Mouse (Mus musculus): Measurements from ENCODE around the gene Luc7l3. TPM values are rescaled to one million over a fixed set of nuclear protein-coding genes. Genes with fewer than 3 reads are reported as not detected.
A peak's percentile ranks its signal among the peaks of the same experiment; 100 is the strongest.
"Not testable (repeated sequence)": the region's sequence is repeated elsewhere in the genome, so short reads cannot be mapped to it uniquely, and the experiment has no call there.

Luc7l3 gene
- polyA plus RNA-seq, 1 experiment from 2014 or later = 143 TPM

GRCm38 (mm10) chr11:94281199-94282181, 40.3 kb downstream of the Luc7l3 start, which contains the start of gene Gm21885:
TSS of gene Gm21885 (plus strand) at chr11:94281873.
- Histone ChIP-seq H3K4me3 (no peak within 1 kb of the TSS), H3K4me2 (no peak within 1 kb of the TSS), H3K27ac (no peak within 1 kb of the TSS), H3K9ac (no peak within 1 kb of the TSS), H3K4me1 (peaks cover 11% of the 10 kb centered on the region), H3K36me3 (replicated peaks) (peaks cover 21% of the 10 kb centered on the region), H3K27me3 (replicated peaks) (no peaks in the 10 kb centered on the region), H3K9me3 (no peaks in the 10 kb centered on the region)
- WGBS = 84% methylated on average over 11 of the region's 11 CpGs
- ATAC-seq (replicated peaks) = no peak

- peak overlapping the region; percentile 30; the same call in 1 of the 2 replicates for H3K9ac ChIP-seq
- H3K4me2 ChIP-seq = peak overlapping the region; percentile 54
- H3K27me3 ChIP-seq (replicated peaks) = no peaks in the 10 kb centered on the region
- H3K9me3 ChIP-seq = no peaks in the 10 kb centered on the region
- no peaks in the 10 kb centered on the region for H3K36me3 ChIP-seq (replicated peaks)
- ATAC-seq (replicated peaks) = peak; percentile 81
- H3K27ac ChIP-seq = peak overlapping the region; percentile 36; the same call in 1 of the 2 replicates
- WGBS = 5% methylated on average over 20 of the region's 20 CpGs
- peak overlapping the region; percentile 29 for H3K4me3 ChIP-seq
- H3K4me1 ChIP-seq = peaks cover 13% of the 10 kb centered on the region
These were observed 44.9 kb downstream of the Luc7l3 start for GRCm38 (mm10) chr11:94276869-94277337.

DNA sequence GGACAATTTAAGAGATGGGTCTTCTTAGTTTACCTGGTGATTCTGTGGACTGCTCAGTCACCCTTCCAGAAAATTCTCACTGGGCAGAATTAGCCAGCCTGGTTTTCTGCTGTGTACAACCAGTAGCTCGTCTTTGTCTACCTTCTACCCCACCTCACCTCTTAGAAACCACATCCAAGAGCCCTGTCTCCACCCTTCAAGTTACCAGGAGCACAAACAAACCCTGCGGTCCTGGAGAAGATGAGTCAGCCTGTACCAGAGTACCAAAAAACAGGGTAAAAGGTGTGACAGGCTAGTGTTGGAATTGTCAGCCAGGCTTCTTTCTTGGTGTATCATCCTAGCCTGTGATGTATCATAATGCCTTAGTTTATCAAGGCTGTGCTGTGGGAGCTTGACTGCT, 46.1 kb downstream of the Luc7l3 start:
- Histone ChIP-seq H3K4me1 (peaks cover 13% of the 10 kb centered on the region), H3K36me3 (replicated peaks) (no peaks in the 10 kb centered on the region), H3K27ac (no peak overlapping the region), H3K4me2 (no peak overlapping the region), H3K27me3 (replicated peaks) (no peaks in the 10 kb centered on the region), H3K4me3 (no peak overlapping the region), H3K9ac (no peak overlapping the region), H3K9me3 (no peaks in the 10 kb centered on the region)
- no peak for ATAC-seq (replicated peaks)
- 95% methylated on average over 2 of the region's 2 CpGs for WGBS

GRCm38 (mm10) chr11:94275226-94275625, 46.6 kb downstream of the Luc7l3 start:
- 85% methylated on average over 7 of the region's 7 CpGs for WGBS

GRCm38 (mm10) chr11:94274206-94274867, 47.5 kb downstream of the Luc7l3 start:
- Histone ChIP-seq H3K27me3 (replicated peaks) (no peaks in the 10 kb centered on the region), H3K4me1 (peaks cover 9% of the 10 kb centered on the region), H3K27ac (no peak overlapping the region), H3K36me3 (replicated peaks) (no peaks in the 10 kb centered on the region), H3K9me3 (no peaks in the 10 kb centered on the region), H3K4me2 (no peak overlapping the region), H3K9ac (no peak overlapping the region), H3K4me3 (no peak overlapping the region)
- 92% methylated on average over 10 of the region's 10 CpGs for WGBS
- ATAC-seq (replicated peaks) = no peak

More at GRCm38 (mm10) chr11:94275226-94275625, 46.6 kb downstream of the Luc7l3 start:
- ATAC-seq (replicated peaks) = no peak
- Histone ChIP-seq H3K4me3 (no peak overlapping the region), H3K9ac (no peak overlapping the region), H3K4me2 (no peak overlapping the region), H3K4me1 (peaks cover 13% of the 10 kb centered on the region), H3K27ac (no peak overlapping the region), H3K9me3 (no peaks in the 10 kb centered on the region), H3K27me3 (replicated peaks) (no peaks in the 10 kb centered on the region), H3K36me3 (replicated peaks) (no peaks in the 10 kb centered on the region)

GRCm38 (mm10) chr11:94272960-94273927, 48.5 kb downstream of the Luc7l3 start:
- Histone ChIP-seq H3K4me1 (peaks cover 9% of the 10 kb centered on the region), H3K27ac (no peak overlapping the region), H3K9ac (no peak overlapping the region), H3K27me3 (replicated peaks) (no peaks in the 10 kb centered on the region), H3K36me3 (replicated peaks) (no peaks in the 10 kb centered on the region), H3K9me3 (no peaks in the 10 kb centered on the region), H3K4me2 (no peak overlapping the region), H3K4me3 (no peak overlapping the region)
- 90% methylated on average over 21 of the region's 21 CpGs for WGBS
- ATAC-seq (replicated peaks) = no peak

DNA sequence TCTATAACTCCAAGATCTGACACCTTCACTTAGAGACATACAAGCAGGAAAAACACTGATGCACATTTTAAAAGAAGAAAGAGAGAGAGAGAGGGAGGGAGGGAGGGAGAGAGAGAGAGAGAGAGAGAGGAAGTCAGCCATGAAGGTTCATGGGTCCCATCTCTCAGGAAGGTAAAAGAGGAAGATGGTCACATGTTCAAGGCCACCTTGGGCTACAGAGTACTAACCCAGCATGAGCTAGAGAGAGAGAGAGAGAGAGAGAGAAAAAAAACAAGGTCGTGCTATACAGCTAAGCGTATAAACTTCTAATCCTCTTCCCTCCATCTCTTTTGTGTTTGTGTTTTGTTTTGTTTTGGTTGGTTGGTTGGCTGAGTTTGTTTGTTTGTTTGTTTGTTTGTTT, 50.8 kb downstream of the Luc7l3 start:
- H3K4me2 ChIP-seq = no peak overlapping the region
- 82% methylated on average over 2 of the region's 2 CpGs for WGBS
- H3K4me1 ChIP-seq = no peaks in the 10 kb centered on the region
- no peaks in the 10 kb centered on the region for H3K36me3 ChIP-seq (replicated peaks)
- no peak overlapping the region for H3K27ac ChIP-seq
- no peaks in the 10 kb centered on the region for H3K9me3 ChIP-seq
- no peak overlapping the region for H3K9ac ChIP-seq
- no peak overlapping the region for H3K4me3 ChIP-seq
- ATAC-seq (replicated peaks) = no peak
- H3K27me3 ChIP-seq (replicated peaks) = no peaks in the 10 kb centered on the region

GRCm38 (mm10) chr11:94269906-94270305, 51.9 kb downstream of the Luc7l3 start:
- no peak overlapping the region for H3K27ac ChIP-seq
- no peak for ATAC-seq (replicated peaks)
- H3K36me3 ChIP-seq (replicated peaks) = no peaks in the 10 kb centered on the region
- H3K4me2 ChIP-seq = no peak overlapping the region
- peaks cover 7% of the 10 kb centered on the region for H3K4me1 ChIP-seq
- no peaks in the 10 kb centered on the region for H3K27me3 ChIP-seq (replicated peaks)
- H3K9me3 ChIP-seq = no peaks in the 10 kb centered on the region
- H3K9ac ChIP-seq = no peak overlapping the region
- WGBS = 92% methylated on average over 7 of the region's 7 CpGs
- no peak overlapping the region for H3K4me3 ChIP-seq

- Histone ChIP-seq H3K9me3 (no peaks in the 10 kb centered on the region), H3K4me3 (no peak overlapping the region), H3K36me3 (replicated peaks) (no peaks in the 10 kb centered on the region), H3K9ac (no peak overlapping the region), H3K4me2 (no peak overlapping the region), H3K4me1 (peaks cover 7% of the 10 kb centered on the region), H3K27ac (no peak overlapping the region), H3K27me3 (replicated peaks) (no peaks in the 10 kb centered on the region)
- ATAC-seq (replicated peaks) = no peak
These were observed 53.0 kb downstream of the Luc7l3 start for GRCm38 (mm10) chr11:94268761-94269160.

DNA sequence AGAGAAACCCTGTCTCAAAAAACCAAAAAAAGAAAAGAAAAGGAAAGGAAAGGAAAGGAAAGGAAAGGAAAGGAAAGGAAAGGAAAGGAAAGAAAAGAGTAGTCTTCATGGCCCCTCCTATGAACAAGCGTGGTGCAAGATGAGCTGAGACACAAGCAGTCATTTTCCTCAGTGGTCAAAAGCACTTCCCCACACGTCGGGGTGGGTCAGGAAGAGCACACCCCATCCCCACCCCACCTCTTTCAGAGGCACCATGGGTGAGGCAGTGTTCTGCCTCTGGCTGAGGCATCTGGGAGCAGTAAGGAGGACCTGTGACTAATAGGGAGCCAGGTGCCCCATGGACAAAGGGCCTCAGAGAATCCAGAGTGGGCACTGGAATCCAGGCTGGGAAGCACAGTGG, 55.6 kb downstream of the Luc7l3 start:
- not testable (repeated sequence) for H3K4me3 ChIP-seq; H3K4me2 ChIP-seq; H3K4me1 ChIP-seq; H3K9me3 ChIP-seq; H3K36me3 ChIP-seq (replicated peaks); H3K27ac ChIP-seq; H3K27me3 ChIP-seq (replicated peaks); H3K9ac ChIP-seq; ATAC-seq (replicated peaks)
- WGBS = 79% methylated on average over 3 of the region's 3 CpGs

GRCm38 (mm10) chr11:94265134-94265785, 56.5 kb downstream of the Luc7l3 start:
- no peaks in the 10 kb centered on the region for H3K27me3 ChIP-seq (replicated peaks)
- WGBS = 1% methylated on average over 18 of the region's 18 CpGs
- ATAC-seq (replicated peaks) = peak; percentile 66
- no peaks in the 10 kb centered on the region for H3K9me3 ChIP-seq
- H3K27ac ChIP-seq = peak overlapping the region; percentile 51
- peak overlapping the region; percentile 61 for H3K4me2 ChIP-seq
- H3K4me3 ChIP-seq = peak overlapping the region; percentile 31
- no peaks in the 10 kb centered on the region for H3K36me3 ChIP-seq (replicated peaks)
- peaks cover 7% of the 10 kb centered on the region for H3K4me1 ChIP-seq
- H3K9ac ChIP-seq = peak overlapping the region; percentile 34; the same call in 1 of the 2 replicates

Measured in midbrain, embryonic 15.5 days (tissue).